Mouse (Mus musculus): ENCODE data around the gene 1700122O11Rik. TPM values are rescaled to one million over a fixed set of nuclear protein-coding genes. Genes with fewer than 3 reads are reported as not detected.

Gene 1700122O11Rik
- total RNA-seq, 2 experiments from 2014 or later = 0.56 TPM; not detected in 1

Other genes with a start within 250 kb of the 1700122O11Rik start
- 10 to 100 TPM; 10.3 to 12.9 TPM for gene Mdfi, start 203.6 kb downstream of the 1700122O11Rik start, total RNA-seq (2021)
- 10 to 100 TPM; 37.8 to 41.2 TPM for gene Foxp4, start 113.6 kb downstream of the 1700122O11Rik start, total RNA-seq (2021)
- gene 1700067P10Rik, start 51.0 kb upstream of the 1700122O11Rik start, total RNA-seq (2021) = not detected
- under 1 TPM in 1 of 2 experiments, not detected in 1; 0.28 TPM for gene 9830107B12Rik, start 108.0 kb upstream of the 1700122O11Rik start, total RNA-seq (2021)
- under 1 TPM; 0.31 to 0.48 TPM for gene A530064D06Rik, start 129.0 kb upstream of the 1700122O11Rik start, total RNA-seq (2021)
- gene Trem1, start 194.5 kb upstream of the 1700122O11Rik start, total RNA-seq (2021) = under 1 TPM; 0.08 to 0.25 TPM
- gene Trem3, start 209.5 kb upstream of the 1700122O11Rik start, total RNA-seq (2021) = 1 to 10 TPM in 1 of 2 experiments, under 1 TPM in 1; 0.92 to 1.5 TPM
- gene Treml4, start 226.0 kb upstream of the 1700122O11Rik start, total RNA-seq (2021) = 1 to 10 TPM; 1.6 to 2.1 TPM

All from adrenal gland, postnatal 4 days (tissue).